Mouse (Mus musculus): Measurements from ENCODE around the gene Lpar6.

Gene Lpar6

DNA sequence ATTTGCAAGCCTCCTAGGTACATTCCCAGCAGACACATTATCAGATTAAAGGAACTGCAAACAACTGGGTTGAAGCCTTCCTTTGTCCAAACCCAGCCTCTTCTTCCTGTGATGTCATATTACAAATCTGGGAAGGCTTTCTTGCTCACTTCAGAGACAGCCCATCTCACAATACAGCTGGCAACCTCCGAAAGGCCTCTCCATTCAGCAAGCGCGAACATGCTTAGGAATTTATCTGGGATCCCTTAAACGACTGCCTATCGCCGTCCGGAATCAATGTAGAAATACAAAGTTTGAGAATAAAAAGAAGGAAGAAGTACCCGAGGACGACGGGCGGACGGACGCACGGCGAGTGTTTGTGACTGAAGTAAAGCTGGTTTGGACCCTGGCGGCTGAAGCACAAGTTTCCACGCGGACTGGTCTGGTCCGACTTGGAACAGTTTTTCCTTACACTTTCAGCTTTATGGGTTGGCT, at the start of gene Lpar6:
Gene Lpar6 (plus strand): TSS at position 48 of the 474 bp plus-strand sequence.
- in situ Hi-C loops (cut with MboI; ENCODE audit: unreplicated experiment in 2 of 2): loop anchor here (5.0 kb wide), 2 partner anchors 116 to 121 kb away; partner anchors contain the start of gene Rcbtb2 (in 1 of the 2)

GRCm38 (mm10) chr14:73199058-73199457, 38.6 kb upstream of the Lpar6 start:
- in situ Hi-C loops (cut with MboI; ENCODE audit: unreplicated experiment in 2 of 2): no loop called here

DNA sequence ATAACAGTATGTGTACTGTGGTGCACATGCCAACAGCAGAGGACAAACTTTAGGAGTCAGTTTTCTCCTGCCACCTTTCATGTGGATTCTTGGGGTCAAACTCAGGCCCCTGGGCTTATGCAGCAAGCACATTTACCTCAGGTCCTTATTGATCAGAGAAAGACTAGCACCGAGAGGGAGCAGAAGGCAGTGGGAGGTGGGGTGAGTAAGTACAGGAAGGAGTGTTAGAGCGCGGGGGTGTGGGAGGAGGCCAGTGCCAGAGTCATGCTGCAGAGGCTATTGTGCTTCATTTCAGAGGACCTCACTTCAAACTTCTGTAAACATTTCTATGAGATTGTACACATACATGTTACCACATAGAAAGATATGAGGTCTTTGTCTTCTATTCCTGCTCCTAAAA, 36.2 kb upstream of the Lpar6 start:
- in situ Hi-C loops (cut with MboI; ENCODE audit: unreplicated experiment in 2 of 2): no loop called here

DNA sequence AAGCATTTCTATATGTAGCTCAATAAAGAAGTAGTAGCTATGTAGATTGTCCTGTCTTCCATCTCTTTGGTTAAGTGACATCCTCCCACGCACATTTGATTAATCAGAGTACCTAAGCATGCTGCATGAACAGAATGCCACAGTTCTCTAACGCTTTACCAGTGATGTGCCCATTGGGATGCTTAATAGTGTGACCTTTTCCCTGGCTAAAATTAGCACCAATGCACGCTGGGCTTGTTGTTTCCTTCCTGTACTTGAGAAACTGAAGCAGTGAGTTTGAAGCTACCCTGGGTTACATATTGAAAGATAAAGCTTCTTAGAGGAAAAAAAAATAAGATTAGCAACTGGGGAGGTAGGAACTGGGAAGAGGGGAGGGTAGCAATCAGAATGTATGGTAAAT, 33.7 kb upstream of the Lpar6 start:
- in situ Hi-C loops (cut with MboI; ENCODE audit: unreplicated experiment in 2 of 2): no loop called here

- in situ Hi-C loops (cut with MboI; ENCODE audit: unreplicated experiment in 2 of 2): no loop called here
Observed at GRCm38 (mm10) chr14:73209262-73209661, 28.4 kb upstream of the Lpar6 start.

DNA sequence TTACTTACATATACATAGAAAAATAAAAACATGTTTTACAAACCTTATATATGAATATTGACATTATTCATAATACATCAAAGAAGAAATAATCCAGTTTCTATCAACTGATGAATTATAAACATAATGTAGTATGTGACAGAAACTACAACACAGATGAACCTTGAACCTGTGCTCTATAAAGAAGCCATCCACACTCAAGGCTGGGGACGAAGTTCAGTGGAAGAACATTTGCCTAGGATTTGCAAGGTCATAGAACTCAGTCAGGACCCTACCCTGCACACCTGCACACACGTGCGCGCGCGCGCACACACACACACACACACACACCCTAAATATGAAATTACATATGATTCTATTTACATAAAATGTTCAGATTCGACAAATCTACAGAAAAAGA, 27.5 kb upstream of the Lpar6 start:
- in situ Hi-C loops (cut with MboI; ENCODE audit: unreplicated experiment in 2 of 2): no loop called here

DNA sequence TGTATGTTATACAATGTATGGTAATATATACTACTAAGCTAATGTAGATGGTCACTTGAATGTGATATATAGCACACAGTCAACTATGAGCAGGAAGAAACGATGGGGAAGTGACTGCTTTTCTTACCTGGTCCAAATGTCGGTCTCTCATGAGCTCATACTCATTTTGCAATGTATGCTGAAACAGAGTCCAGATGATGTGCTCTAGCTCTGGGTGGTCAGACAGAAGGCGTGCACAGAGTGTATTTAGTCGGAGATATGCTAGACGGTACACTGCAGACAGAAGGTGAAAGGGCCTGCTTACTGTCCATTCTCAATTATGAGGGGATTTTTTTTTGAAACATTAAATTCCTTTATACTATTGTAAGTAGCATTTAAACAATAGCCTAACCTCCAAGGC, 26.2 kb upstream of the Lpar6 start:
- in situ Hi-C loops (cut with MboI; ENCODE audit: unreplicated experiment in 2 of 2): no loop called here

- in situ Hi-C loops (cut with MboI; ENCODE audit: unreplicated experiment in 2 of 2): no loop called here
Observed at GRCm38 (mm10) chr14:73217062-73217461, 20.6 kb upstream of the Lpar6 start.

- in situ Hi-C loops (cut with MboI; ENCODE audit: unreplicated experiment in 2 of 2): no loop called here
Observed at GRCm38 (mm10) chr14:73222316-73222970, 15.3 kb upstream of the Lpar6 start.

DNA sequence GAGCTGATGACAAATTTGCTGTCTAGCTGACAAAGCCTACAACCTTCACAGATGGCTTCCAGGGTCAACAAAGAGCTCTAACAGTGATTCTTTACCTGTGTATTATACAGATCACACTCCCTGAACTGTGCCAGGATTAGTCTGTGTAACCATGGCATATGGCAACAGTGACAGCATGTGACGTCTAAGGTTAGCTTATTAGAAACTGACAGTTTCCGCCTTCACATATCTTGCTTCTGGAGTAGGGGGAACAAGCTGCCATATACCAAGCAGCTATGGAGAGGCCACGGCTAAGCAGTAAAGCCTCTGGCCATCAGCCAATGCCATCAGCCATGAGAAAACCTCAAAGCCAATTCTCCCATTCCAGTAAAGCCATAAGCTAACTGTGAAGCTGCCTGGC, 11.3 kb upstream of the Lpar6 start:
- in situ Hi-C loops (cut with MboI; ENCODE audit: unreplicated experiment in 2 of 2): no loop called here

DNA sequence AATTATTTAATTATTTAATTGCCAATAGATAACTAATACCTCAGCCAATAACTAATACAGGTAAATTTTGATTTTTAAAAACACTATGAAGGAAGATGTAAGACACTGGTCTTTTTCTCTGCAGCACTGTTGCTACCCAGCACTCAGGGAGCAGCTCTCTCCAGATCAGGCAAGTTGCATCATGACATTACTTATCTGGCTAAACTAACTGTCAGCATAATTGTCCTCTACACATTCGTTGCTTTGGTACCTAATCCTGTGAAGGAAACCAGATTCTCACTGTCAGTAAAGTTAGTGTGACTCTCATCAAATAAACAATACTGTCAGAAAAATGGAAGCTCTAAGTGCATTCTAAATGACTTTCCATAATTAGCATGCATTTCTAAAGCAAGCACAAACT, 10.8 kb upstream of the Lpar6 start:
- in situ Hi-C loops (cut with MboI; ENCODE audit: unreplicated experiment in 2 of 2): no loop called here

- in situ Hi-C loops (cut with MboI; ENCODE audit: unreplicated experiment in 2 of 2): no loop called here
Observed at GRCm38 (mm10) chr14:73231286-73231982, 6.3 kb upstream of the Lpar6 start.

DNA sequence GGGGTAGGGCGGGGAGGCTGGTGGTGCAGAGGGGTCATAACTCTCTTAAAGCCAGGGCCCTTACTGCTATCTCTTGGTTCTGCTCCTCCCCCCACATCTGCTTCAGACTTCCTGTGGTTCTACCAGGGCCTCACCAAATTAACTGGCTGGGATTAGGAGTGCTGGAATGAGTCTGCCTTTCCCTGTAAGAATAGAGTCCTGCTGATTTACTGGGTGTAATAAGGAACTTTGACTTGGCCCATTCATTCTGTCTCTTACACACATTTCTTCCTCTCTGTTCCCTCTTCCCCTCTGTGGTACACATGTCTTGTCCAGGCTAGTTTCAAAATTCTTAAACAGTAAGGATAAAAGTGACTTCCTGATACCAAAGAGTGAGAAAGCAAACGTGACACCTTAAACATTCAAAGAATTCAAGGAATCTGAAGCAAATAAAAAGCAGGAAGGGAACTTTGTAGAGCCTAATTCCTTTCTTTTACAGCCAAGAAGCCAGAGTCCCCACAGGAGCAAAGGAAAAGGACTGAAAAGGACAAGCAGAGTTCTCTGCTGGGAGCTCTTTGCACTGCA, 3.1 kb upstream of the Lpar6 start:
- in situ Hi-C loops (cut with MboI; ENCODE audit: unreplicated experiment in 2 of 2): loop anchor here (5.0 kb wide), 2 partner anchors 112 to 117 kb away; partner anchors contain the start of gene Rcbtb2 (in 1 of the 2)

DNA sequence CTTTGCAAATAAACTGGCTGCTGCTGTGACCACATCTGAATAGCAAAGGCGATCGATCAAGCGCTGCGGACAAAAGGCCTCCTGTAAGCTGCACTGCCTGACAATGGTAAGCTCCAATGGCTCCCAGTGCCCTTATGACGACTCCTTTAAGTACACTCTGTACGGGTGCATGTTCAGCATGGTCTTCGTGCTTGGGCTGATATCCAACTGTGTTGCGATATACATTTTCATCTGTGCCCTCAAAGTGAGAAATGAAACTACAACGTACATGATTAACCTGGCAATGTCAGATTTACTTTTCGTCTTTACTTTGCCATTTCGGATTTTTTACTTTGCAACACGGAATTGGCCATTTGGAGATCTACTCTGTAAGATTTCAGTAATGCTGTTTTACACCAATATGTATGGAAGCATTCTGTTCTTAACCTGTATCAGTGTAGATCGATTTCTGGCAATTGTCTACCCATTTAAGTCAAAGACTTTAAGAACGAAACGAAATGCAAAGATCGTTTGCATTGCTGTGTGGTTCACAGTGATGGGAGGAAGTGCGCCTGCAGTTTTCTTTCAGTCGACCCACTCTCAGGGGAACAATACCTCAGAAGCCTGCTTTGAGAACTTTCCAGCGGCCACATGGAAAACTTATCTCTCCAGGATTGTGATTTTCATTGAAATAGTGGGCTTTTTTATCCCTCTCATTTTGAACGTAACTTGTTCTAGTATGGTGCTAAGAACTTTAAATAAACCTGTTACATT, 979 bp downstream of the Lpar6 start:
- in situ Hi-C loops (cut with MboI; ENCODE audit: unreplicated experiment in 2 of 2): loop anchor here (5.0 kb wide), 2 partner anchors 116 to 121 kb away; partner anchors contain the start of gene Rcbtb2 (in 1 of the 2)

DNA sequence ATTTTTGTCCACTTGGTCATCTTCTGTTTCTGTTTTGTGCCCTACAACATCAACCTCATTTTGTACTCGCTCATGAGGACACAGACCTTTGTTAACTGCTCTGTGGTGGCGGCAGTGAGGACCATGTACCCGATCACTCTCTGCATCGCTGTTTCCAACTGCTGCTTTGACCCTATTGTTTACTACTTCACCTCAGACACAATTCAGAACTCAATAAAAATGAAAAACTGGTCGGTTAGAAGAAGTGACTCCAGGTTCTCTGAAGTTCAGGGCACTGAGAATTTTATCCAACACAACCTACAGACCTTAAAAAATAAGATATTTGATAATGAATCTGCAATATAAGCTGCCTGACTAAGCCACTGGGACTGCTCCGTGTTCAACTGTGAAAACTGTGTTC, 1.6 kb downstream of the Lpar6 start:
- in situ Hi-C loops (cut with MboI; ENCODE audit: unreplicated experiment in 2 of 2): loop anchor here (5.0 kb wide), 2 partner anchors 117 to 122 kb away; partner anchors contain the start of gene Rcbtb2 (in 1 of the 2)

DNA sequence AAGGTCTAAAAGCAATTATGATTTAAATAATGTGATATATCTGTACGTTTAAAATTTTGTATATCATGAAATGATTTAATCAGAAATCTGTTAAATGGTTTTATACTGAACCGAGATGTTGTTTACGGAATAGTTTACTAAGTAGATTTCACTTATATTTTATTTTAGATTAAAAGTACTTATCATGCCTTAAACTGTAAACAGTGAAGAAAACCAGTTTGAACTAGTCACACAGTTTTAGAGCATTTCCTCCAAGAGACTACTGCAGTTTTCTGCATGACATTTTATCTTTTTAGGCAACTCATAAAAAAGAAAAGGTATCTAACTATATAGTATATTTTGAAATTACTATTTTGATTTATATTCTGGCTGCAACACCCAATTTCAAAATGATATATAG, 2.2 kb downstream of the Lpar6 start:
- in situ Hi-C loops (cut with MboI; ENCODE audit: unreplicated experiment in 2 of 2): loop anchor here (5.0 kb wide), 2 partner anchors 118 to 123 kb away; partner anchors contain the start of gene Rcbtb2 (in 1 of the 2)

GRCm38 (mm10) chr14:73244061-73244597, 6.4 kb downstream of the Lpar6 start:
- in situ Hi-C loops (cut with MboI; ENCODE audit: unreplicated experiment in 2 of 2): no loop called here

GRCm38 (mm10) chr14:73250056-73250455, 12.4 kb downstream of the Lpar6 start:
- in situ Hi-C loops (cut with MboI; ENCODE audit: unreplicated experiment in 2 of 2): no loop called here

- in situ Hi-C loops (cut with MboI; ENCODE audit: unreplicated experiment in 2 of 2): no loop called here
Observed at GRCm38 (mm10) chr14:73252276-73252675, 14.6 kb downstream of the Lpar6 start.

DNA sequence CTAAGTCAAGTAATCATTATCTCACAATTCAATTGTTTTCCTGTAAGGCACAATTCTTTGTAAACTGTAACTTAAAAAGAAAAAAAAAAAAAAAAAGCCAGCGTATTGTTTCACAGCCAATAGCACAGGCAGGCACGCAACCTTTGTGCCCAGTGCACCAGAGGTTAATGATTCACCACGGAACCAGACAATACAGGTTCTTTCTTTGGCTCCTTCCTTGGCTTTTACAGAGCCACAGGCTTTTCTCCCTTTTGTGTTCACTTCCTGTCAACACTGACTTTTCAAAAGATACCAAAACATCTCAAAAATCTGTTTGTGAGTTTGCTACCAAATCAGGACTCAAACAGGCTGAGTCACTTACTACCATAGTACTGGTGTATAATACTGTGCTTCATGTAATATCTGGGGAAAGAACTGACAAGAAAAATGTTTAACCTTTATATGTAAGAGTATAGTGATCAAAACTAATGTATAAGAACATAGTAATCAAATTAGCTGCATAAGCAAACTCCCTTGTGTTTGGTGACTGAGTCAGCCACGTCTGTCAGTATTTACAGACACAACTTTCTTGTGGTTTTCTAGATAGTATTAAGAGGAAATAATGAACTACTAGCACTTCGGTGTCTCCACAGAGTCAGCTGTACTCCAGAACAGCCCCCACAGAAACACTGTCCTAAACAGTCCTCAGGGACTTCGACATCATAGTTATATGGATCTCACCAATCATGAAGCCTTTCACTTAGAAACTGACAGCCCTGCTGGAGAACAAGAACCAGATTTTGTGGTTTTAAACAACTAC, 16.0 kb downstream of the Lpar6 start:
- in situ Hi-C loops (cut with MboI; ENCODE audit: unreplicated experiment in 2 of 2): no loop called here

Measured in v-Abl transformed pro-B cells (cell line).